Mouse (Mus musculus) embryonic fibroblast, embryonic 13.5 days (primary cell): Measurements from ENCODE around the gene Adrm1. TPM values are rescaled to one million over a fixed set of nuclear protein-coding genes. Genes with fewer than 3 reads are reported as not detected.

ENCODE experiments used
- H3K27ac ChIP-seq: 2 replicates; pipeline ENCODE4 v1.5.1; 2012; ENCODE audit warnings: low read length, control low read depth, inconsistent platforms; ENCODE audit not compliant: insufficient read depth
- H3K4me1 ChIP-seq: 2 replicates; pipeline ENCODE4 v1.6.1; 2011; ENCODE audit warnings: low read length; ENCODE audit not compliant: control insufficient read depth, insufficient read depth
- H3K4me3 ChIP-seq: 2 replicates; pipeline ENCODE4 v1.5.1; 2011; ENCODE audit warnings: mild to moderate bottlenecking, control low read depth, low read length; ENCODE audit not compliant: insufficient read depth
- CTCF ChIP-seq: IDR thresholded peaks from 2 replicates; pipeline ENCODE4 v1.5.1; 2011; ENCODE audit warnings: mild to moderate bottlenecking, control low read depth, low read length, moderate library complexity, borderline replicate concordance; ENCODE audit not compliant: insufficient read depth
- POLR2A ChIP-seq: IDR thresholded peaks from 2 replicates; pipeline ENCODE4 v1.6.1; 2011; ENCODE audit warnings: low read depth, mild to moderate bottlenecking, control low read depth, low read length, moderate library complexity
- polyA plus RNA-seq: library from polyadenylated mRNA; stranded (reverse); fragments of >200 nt; gene quantifications from 2 replicates; pipeline ENCODE4 v1.2.4, GENCODE M21; 2011; ENCODE audit warnings: low read depth; ENCODE audit not compliant: missing spikeins, insufficient read length

The Adrm1 gene
- polyA plus RNA-seq, 1 experiment: 44.5 TPM

- Histone ChIP-seq H3K4me3 (no peak overlapping the region), H3K27ac (no peak overlapping the region), H3K4me1 (no peaks in the 10 kb centered on the region)
- TF ChIP-seq CTCF (no peak), POLR2A (no peak)
Observed at GRCm38 (mm10) chr2:180181542-180181941, 10.3 kb downstream of the Adrm1 start.

- Histone ChIP-seq H3K4me3 (no peak overlapping the region), H3K4me1 (no peaks in the 10 kb centered on the region), H3K27ac (no peak overlapping the region)
- no peak for TF ChIP-seq POLR2A
- no peak for TF ChIP-seq CTCF
Observed at GRCm38 (mm10) chr2:180184011-180184751, 12.9 kb downstream of the Adrm1 start.

GRCm38 (mm10) chr2:180184752-180185109, 13.4 kb downstream of the Adrm1 start:
- TF ChIP-seq POLR2A (no peak), CTCF (no peak)
- no peaks in the 10 kb centered on the region for H3K4me1 ChIP-seq
- no peak overlapping the region for H3K4me3 ChIP-seq
- no peak overlapping the region for H3K27ac ChIP-seq

- no peaks in the 10 kb centered on the region for H3K4me1 ChIP-seq
- no peak for TF ChIP-seq POLR2A
- no peak for TF ChIP-seq CTCF
Observed at GRCm38 (mm10) chr2:180185686-180186085, 14.4 kb downstream of the Adrm1 start.

GRCm38 (mm10) chr2:180187362-180187761, 16.1 kb downstream of the Adrm1 start:
- Histone ChIP-seq H3K27ac (no peak overlapping the region), H3K4me3 (no peak overlapping the region), H3K4me1 (no peaks in the 10 kb centered on the region)
- TF ChIP-seq POLR2A (no peak), CTCF (no peak)

More at GRCm38 (mm10) chr2:180185686-180186085, 14.4 kb downstream of the Adrm1 start:
- Histone ChIP-seq H3K27ac (no peak overlapping the region), H3K4me3 (no peak overlapping the region)

- H3K27ac ChIP-seq: no peak overlapping the region
- no peaks in the 10 kb centered on the region for H3K4me1 ChIP-seq
- no peak overlapping the region for H3K4me3 ChIP-seq
- TF ChIP-seq CTCF: no peak
- no peak for TF ChIP-seq POLR2A
Observed at GRCm38 (mm10) chr2:180196610-180197322, 25.5 kb downstream of the Adrm1 start.

- Histone ChIP-seq H3K27ac (no peak overlapping the region), H3K4me3 (no peak overlapping the region), H3K4me1 (no peaks in the 10 kb centered on the region)
- TF ChIP-seq CTCF: no peak
- TF ChIP-seq POLR2A: no peak
Observed at GRCm38 (mm10) chr2:180197323-180198037, 26.2 kb downstream of the Adrm1 start.

- H3K4me3 ChIP-seq: no peak overlapping the region
- no peak overlapping the region for H3K27ac ChIP-seq
- H3K4me1 ChIP-seq: no peaks in the 10 kb centered on the region
- TF ChIP-seq POLR2A (no peak), CTCF (no peak)
Observed at GRCm38 (mm10) chr2:180198782-180199181, 27.5 kb downstream of the Adrm1 start.

GRCm38 (mm10) chr2:180200681-180201080, 29.4 kb downstream of the Adrm1 start:
- Histone ChIP-seq H3K4me3 (no peak overlapping the region), H3K27ac (no peak overlapping the region), H3K4me1 (no peaks in the 10 kb centered on the region)
- no peak for TF ChIP-seq CTCF
- no peak for TF ChIP-seq POLR2A

- no peak for TF ChIP-seq POLR2A
- no peak for TF ChIP-seq CTCF
- H3K4me1 ChIP-seq: no peaks in the 10 kb centered on the region
- no peak overlapping the region for H3K27ac ChIP-seq
- no peak overlapping the region for H3K4me3 ChIP-seq
Observed at GRCm38 (mm10) chr2:180201303-180201702, 30.0 kb downstream of the Adrm1 start.
